Mouse (Mus musculus) heart, postnatal 0 days (tissue): Measurements from ENCODE around the gene Dlst.

Source experiments
- CTCF ChIP-seq: IDR thresholded peaks from 2 replicates; pipeline ENCODE4 v1.5.1; 2016; ENCODE audit warnings: antibody characterized with exemption, control low read depth, low read depth
- EP300 ChIP-seq: IDR thresholded peaks from 2 replicates; pipeline ENCODE4 v1.6.1; 2016; ENCODE audit warnings: antibody characterized with exemption, low read depth

DNA sequence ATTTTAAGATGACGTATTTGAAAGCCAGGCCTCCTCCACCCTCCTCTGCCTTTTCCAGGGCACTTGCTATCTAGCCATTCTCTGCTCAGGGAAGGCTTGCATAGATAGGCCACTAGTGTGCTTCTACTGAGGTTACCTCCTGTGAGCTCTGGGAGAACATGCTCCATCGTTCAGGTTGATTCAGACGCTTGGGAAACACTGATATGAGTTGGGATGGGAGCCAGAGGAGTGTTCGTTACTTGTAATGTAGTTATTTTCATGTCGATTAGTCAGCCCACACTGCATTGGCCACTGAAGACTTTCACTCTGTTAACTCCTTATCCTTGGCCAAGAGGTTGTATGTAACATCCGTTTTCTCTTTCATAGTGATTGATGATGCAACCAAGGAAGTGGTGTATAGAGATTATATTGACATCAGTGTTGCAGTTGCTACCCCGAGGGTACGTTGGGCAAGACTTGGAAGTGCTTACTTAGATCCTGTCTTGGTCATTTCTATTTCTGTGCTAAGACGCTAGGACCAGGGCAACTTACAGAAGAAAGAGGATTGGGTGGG, 18.9 kb downstream of the Dlst start:
- TF ChIP-seq CTCF (no peak), EP300 (no peak)
